Mouse (Mus musculus) forebrain, embryonic 14.5 days (tissue): ENCODE measurements around the gene Chsy1. TPM values are rescaled to one million over a fixed set of nuclear protein-coding genes. Genes with fewer than 3 reads are reported as not detected.

Source experiments
- ATAC-seq: fragments of 200-750 bp; cut with Nextera tagmentation; 2 replicates; pipeline ENCODE4 v1.8.0; 2017; ENCODE audit warnings: mild to moderate bottlenecking, moderate library complexity
- DNase-seq: peaks from one replicate; pipeline ENCODE4 v3.0.0-alpha.2; 2015; ENCODE audit warnings: low spot score
- H3K27ac ChIP-seq: fragments of 300-500 bp; sonication (generic); 2 replicates; pipeline ENCODE4 v1.5.1; 2014; ENCODE audit warnings: low read depth, mild to moderate bottlenecking, control low read depth, low read length, moderate library complexity
- H3K27me3 ChIP-seq: fragments of 300-500 bp; sonication (generic); replicated peaks from 2 replicates; pipeline ENCODE4 v1.6.1; 2014; ENCODE audit warnings: low read length, control low read depth, mixed read lengths; ENCODE audit not compliant: control insufficient read depth, insufficient read depth
- H3K36me3 ChIP-seq: fragments of 300-500 bp; sonication (generic); 2 replicates; pipeline ENCODE4 v1.6.1; 2014; ENCODE audit warnings: low read length, control low read depth; ENCODE audit not compliant: control insufficient read depth, insufficient read depth
- H3K4me1 ChIP-seq: fragments of 300-500 bp; sonication (generic); 2 replicates; pipeline ENCODE4 v1.6.1; 2014; ENCODE audit warnings: antibody characterized with exemption, low read length, control low read depth; ENCODE audit not compliant: control insufficient read depth, insufficient read depth
- H3K4me2 ChIP-seq: fragments of 300-500 bp; sonication (generic); 2 replicates; pipeline ENCODE4 v1.6.1; 2014; ENCODE audit warnings: mild to moderate bottlenecking, control low read depth, low read length
- H3K4me3 ChIP-seq: fragments of 300-500 bp; sonication (generic); 2 replicates; pipeline ENCODE4 v1.5.1; 2014; ENCODE audit warnings: low read depth, low read length, control low read depth
- H3K9ac ChIP-seq: fragments of 300-500 bp; sonication (generic); 2 replicates; pipeline ENCODE4 v1.6.1; 2014; ENCODE audit warnings: mild to moderate bottlenecking, low read length, control low read depth, moderate library complexity
- H3K9me3 ChIP-seq: fragments of 300-500 bp; sonication (generic); replicated peaks from 2 replicates; pipeline ENCODE4 v1.6.1; 2016; ENCODE audit warnings: low read length, control low read depth, mixed read lengths; ENCODE audit not compliant: control insufficient read depth
- WGBS: fragments of 180-500 bp; shearing (Covaris S2); extraction: QIAGEN DNeasy Blood & Tissue Kit; methylation state at CpG from one replicate; pipeline ENCODE4 v1.1.7; 2014; 5-methylcytosine and 5-hydroxymethylcytosine counted together
- polyA plus RNA-seq: library from polyadenylated mRNA; unstranded; fragments of >200 nt; fragmentation: Nextera tagmentation; extraction: Ambion mirVana; gene quantifications from 2 replicates; pipeline ENCODE4 v1.2.1, GENCODE M21; 2014

The Chsy1 gene
- polyA plus RNA-seq: 17.8 and 19.5 TPM in 2 replicates

DNA sequence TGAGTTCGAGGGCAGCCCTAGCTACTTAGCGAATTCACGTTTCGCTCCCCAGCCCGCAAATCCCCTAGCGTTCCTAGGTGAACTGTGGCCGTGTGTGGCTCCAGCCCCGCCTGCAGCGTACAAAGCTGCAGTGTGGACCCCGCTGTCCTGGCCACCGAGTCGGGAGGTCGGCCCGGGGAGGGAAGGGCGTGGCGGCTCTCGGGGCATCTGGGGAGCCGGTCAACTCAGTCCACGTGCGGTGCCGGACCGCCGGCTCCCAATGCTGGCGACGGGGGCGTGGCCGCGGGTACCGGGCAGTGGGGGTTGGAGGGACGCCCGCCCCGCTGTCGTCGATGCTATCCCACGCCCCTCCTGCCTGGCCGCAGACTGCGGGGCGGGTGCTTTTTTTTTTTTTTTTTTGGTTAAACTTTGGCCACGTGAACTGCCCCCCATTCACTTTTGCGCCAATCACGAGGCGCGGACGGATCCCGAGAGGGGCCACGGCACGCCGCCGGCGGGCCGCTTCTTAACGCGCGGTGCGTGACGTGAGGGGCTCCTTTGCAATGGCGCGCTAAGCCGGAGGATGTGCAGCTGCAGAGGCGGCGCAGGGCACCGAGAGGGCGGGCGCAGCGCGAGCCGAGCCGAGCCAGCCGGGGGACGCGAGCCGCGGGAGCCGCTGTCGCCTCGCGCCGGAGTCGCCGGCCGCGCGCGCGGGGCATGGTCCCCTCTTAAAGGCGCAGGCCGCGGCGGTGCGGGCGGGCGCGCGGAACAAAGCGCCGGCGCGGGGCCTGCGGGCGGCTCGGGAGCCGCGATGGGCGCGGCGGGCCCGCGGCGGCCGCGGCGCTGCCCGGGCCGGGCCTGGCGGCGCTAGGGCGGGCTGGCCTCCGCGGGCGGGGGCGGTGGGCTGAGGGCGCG is at the start of gene Chsy1:
Gene Chsy1, plus strand, starts transcription at position 555 of the 894 bp plus-strand sequence.
- no peaks in the 10 kb centered on the region for H3K36me3 ChIP-seq
- H3K4me3 ChIP-seq: peak within 1 kb of the TSS; percentile 91
- DNase-seq: peak; percentile 95
- H3K9me3 ChIP-seq: no peaks in the 10 kb centered on the region
- 0 out of 2 replicates have a peak, but pooled peaks cover 4% of the 10 kb centered on the region for H3K27me3 ChIP-seq
- peak within 1 kb of the TSS; percentile 95 for H3K27ac ChIP-seq
- peak within 1 kb of the TSS; percentile 94 for H3K4me2 ChIP-seq
- peak within 1 kb of the TSS; percentile 96 for H3K9ac ChIP-seq
- peaks cover 10% of the 10 kb centered on the region for H3K4me1 ChIP-seq
- peak; percentile 90 for ATAC-seq
- WGBS: under 1% methylated on average over 78 of the region's 123 CpGs

DNA sequence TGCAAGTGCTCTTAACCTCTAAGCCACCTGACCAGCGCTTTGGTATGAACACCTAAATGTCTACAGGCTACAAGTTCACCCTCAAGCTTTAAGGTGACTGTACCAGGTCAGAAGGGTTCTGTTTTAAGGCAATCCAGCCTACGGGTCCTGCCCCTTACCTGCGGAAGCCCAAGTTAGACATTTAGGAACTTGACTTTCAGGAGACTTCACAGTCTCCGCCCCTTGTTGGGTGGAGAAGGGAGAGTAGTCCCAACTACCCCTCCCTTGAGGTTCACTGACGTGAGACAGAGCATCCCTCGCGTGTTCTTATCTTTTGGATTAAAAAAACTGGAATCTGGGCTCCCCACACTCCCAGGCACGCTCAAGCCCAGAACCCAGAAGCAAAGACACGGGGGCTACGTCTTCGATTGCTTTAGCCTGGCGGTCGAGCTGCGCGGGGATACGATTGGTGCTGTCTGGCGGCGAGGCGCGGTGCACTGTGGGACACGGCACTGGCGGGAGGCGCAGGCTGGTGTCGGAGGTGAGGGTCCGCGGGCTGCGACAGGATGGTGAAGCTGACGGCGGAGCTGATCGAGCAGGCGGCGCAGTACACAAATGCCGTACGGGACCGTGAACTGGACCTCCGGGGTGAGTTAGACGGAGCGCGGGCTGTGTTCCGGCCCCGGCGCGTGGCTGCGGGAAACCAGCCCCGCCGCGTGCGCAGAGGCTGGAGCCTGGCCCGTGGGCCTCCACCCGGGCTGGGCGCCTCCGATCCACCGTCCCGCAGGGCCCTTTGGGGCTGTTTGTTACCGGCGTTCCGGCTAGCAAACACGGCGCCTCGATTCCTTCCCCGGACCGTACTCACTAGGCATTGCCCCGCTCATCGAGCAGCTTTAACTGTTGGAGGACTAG is 49.0 kb upstream of the Chsy1 start:
- peak overlapping the region; percentile 44; the same call in 1 of the 2 replicates for H3K27ac ChIP-seq
- peak; percentile 97 for ATAC-seq
- no peaks in the 10 kb centered on the region for H3K27me3 ChIP-seq
- peak overlapping the region; percentile 96 for H3K9ac ChIP-seq
- H3K4me3 ChIP-seq: peak overlapping the region; percentile 89
- under 1% methylated on average over 62 of the region's 64 CpGs for WGBS
- H3K4me2 ChIP-seq: peak overlapping the region; percentile 89
- no peaks in the 10 kb centered on the region for H3K9me3 ChIP-seq
- DNase-seq: peak; percentile 92
- peaks cover 13% of the 10 kb centered on the region for H3K4me1 ChIP-seq
- peaks cover 28% of the 10 kb centered on the region for H3K36me3 ChIP-seq

DNA sequence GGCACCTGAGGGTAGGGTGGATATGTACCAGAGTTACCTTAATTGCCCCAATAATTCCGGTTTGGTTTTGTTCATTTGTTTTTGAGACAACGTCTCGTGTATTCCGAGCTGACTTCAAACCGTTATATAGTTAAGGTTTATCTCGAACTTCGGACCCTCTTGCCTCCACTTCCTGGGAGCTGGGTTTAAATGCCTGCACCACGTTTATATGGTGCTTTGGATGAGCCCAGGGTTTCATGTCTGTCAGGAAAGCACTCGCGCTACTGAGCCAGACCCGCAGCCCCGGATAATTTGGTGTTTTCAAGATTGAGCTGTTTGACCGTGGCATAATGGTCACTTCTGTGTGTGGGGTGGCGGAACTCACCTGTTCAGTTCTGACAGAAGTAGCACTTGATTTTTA is 48.3 kb upstream of the Chsy1 start:
- Histone ChIP-seq H3K27ac (no peak overlapping the region), H3K9me3 (no peaks in the 10 kb centered on the region), H3K36me3 (peaks cover 33% of the 10 kb centered on the region), H3K9ac (peak overlapping the region; percentile 96), H3K27me3 (no peaks in the 10 kb centered on the region), H3K4me2 (peak overlapping the region; percentile 89), H3K4me3 (peak overlapping the region; percentile 89), H3K4me1 (peaks cover 13% of the 10 kb centered on the region)
- DNase-seq: no peak
- no peak for ATAC-seq
- 1% methylated on average over 14 of the region's 14 CpGs for WGBS

DNA sequence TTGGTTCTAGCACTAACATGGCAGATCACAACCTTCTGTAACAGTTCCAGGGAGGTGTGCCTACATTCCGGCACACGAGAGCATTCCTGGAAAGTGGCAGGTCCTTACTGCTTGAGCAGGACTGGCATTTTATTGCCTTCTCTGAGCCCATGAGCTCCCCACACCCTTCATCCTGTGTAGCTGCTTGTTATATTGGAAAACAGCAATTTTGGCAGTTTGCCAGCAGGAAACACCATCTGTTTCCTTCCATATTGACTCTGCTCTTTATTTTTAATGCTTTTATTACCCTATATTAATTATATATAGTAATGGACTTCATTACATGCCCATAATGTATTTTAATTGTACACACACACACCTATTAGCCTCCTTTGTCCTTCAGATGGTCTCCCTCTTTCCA is 32.9 kb upstream of the Chsy1 start:
- H3K9me3 ChIP-seq: no peaks in the 10 kb centered on the region
- no peak overlapping the region for H3K9ac ChIP-seq
- H3K27ac ChIP-seq: 0 out of 2 replicates have a peak overlapping the region, but pooled peaks have one; percentile 1
- H3K4me2 ChIP-seq: no peak overlapping the region
- no peak overlapping the region for H3K4me3 ChIP-seq
- ATAC-seq (no peak), DNase-seq (peak; percentile 75)
- H3K36me3 ChIP-seq: peaks cover 55% of the 10 kb centered on the region
- 67% methylated on average over 2 of the region's 2 CpGs for WGBS
- H3K27me3 ChIP-seq: no peaks in the 10 kb centered on the region
- peaks cover 14% of the 10 kb centered on the region for H3K4me1 ChIP-seq

DNA sequence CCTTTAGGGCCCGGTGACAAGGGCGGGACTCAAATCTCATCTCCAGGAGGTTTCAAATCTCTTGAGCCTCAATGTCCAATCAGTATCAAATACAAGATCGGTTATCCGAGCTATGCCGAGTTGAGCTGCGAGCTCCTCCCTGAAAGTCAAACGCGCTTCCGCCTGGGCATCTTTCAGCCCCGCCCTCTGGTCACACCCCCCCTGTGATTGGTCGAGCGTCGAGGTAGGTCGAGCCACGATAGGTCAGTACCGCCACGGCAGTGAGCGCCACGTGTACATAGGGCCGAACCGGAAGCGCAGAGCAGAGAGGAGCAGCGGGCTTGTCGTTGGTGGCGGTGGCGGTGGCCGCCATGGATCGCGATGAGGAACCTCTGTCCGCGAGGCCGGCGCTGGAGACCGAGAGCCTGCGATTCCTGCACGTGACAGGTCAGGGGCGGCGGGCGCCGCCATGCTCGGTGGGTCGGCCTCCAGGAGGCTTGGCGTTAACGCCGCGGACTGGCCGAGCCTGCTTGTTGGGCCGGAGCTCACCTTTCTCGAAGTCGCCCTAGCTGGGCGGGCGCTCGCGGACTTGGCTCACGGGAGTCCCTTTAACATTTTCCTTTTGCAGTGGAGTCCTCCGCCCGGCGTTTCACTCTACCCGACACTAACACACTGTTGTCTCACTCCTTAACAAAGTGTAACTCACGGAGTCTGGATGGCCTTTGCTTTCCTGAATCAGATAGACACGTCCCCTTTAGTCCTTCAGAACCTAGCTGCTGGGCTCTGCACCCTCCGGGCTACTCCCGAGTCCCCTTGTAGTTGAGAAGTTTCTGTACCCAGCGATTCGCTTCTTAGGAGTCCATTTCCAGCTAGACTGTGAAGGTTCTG is 29.7 kb upstream of the Chsy1 start, which contains the start of gene Selenos:
Gene Selenos, plus strand, starts transcription at position 286 of the 867 bp plus-strand sequence.
- under 1% methylated on average over 65 of the region's 65 CpGs for WGBS
- Histone ChIP-seq H3K4me3 (peak within 1 kb of the TSS; percentile 83), H3K9ac (peak within 1 kb of the TSS; percentile 76), H3K4me1 (peaks cover 14% of the 10 kb centered on the region), H3K27me3 (no peaks in the 10 kb centered on the region), H3K4me2 (peak within 1 kb of the TSS; percentile 71), H3K9me3 (no peaks in the 10 kb centered on the region), H3K36me3 (peaks cover 49% of the 10 kb centered on the region), H3K27ac (peak within 1 kb of the TSS; percentile 78)
- ATAC-seq (peak; percentile 100), DNase-seq (peak; percentile 99)

DNA sequence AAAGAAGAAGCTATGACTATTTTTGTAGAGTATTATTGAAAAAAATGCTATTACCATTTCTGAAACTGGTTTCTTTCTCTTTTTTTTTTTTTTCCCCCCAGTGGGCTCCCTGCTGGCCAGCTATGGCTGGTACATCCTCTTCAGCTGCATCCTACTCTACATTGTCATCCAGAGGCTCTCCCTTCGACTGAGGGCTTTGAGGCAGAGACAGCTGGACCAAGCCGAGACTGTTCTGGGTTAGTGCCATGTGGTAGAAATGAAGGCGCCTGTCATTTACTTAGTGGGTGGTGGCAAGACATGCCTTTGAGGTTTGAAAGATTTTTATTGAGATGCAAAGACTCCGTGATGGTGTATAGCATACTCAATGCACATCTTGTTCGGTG is 29.1 kb upstream of the Chsy1 start:
- 38% methylated on average over 5 of the region's 5 CpGs for WGBS
- Histone ChIP-seq H3K4me3 (peak overlapping the region; percentile 83), H3K27me3 (no peaks in the 10 kb centered on the region), H3K27ac (no peak overlapping the region), H3K9ac (peak overlapping the region; percentile 76), H3K36me3 (peaks cover 48% of the 10 kb centered on the region), H3K4me1 (peaks cover 14% of the 10 kb centered on the region), H3K9me3 (no peaks in the 10 kb centered on the region), H3K4me2 (peak overlapping the region; percentile 71)
- DNase-seq (peak; percentile 17), ATAC-seq (no peak)

DNA sequence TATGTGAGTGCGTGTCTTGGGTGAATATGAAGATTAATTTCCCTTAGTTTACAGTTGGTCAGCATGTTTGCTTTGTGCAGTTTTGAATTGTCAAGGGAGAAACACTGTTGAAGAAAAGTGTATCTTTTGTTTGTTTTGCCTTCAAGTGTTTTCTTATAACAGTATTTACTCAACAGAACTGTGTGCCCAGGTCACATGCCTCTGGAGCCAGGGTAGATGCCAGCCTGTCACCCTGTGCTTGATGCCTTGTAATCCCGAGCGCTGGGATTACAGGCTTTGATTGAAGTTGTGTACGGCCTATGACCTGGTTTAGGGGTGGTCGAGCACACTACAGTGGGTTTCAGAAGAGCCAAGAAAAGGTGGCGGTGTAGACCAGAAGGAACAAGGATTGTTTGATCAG is 25.6 kb upstream of the Chsy1 start:
- H3K9ac ChIP-seq: no peak overlapping the region
- ATAC-seq (no peak), DNase-seq (no peak)
- H3K4me3 ChIP-seq: no peak overlapping the region
- H3K36me3 ChIP-seq: peaks cover 64% of the 10 kb centered on the region
- WGBS: 92% methylated on average over 6 of the region's 6 CpGs
- no peaks in the 10 kb centered on the region for H3K27me3 ChIP-seq
- H3K4me2 ChIP-seq: no peak overlapping the region
- no peak overlapping the region for H3K27ac ChIP-seq
- no peaks in the 10 kb centered on the region for H3K9me3 ChIP-seq
- peaks cover 13% of the 10 kb centered on the region for H3K4me1 ChIP-seq

DNA sequence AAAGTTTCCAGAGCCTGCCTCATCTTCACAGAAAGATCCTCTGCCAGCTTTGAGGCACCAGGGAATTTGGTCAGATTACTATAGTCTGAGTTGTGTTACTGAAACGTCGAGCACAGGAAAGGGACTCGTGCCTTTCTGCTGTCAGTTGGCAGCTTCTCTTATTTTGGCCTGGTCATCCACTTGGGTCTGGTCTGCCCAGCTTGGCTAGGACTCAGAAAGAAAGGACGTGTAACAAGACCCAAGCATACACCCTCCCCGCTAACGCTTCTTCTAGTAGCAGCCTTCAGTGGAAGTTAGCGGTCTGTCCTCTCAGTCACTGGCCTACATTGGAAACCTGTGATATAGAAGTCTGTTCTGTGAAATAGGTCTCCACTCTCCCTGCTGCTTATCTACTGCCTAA is 24.8 kb upstream of the Chsy1 start:
- H3K4me1 ChIP-seq: peaks cover 10% of the 10 kb centered on the region
- H3K9me3 ChIP-seq: no peaks in the 10 kb centered on the region
- 90% methylated on average over 7 of the region's 7 CpGs for WGBS
- H3K27ac ChIP-seq: no peak overlapping the region
- no peak for DNase-seq
- H3K27me3 ChIP-seq: no peaks in the 10 kb centered on the region
- no peak overlapping the region for H3K9ac ChIP-seq
- ATAC-seq: no peak
- H3K36me3 ChIP-seq: peaks cover 72% of the 10 kb centered on the region
- no peak overlapping the region for H3K4me3 ChIP-seq
- H3K4me2 ChIP-seq: no peak overlapping the region
